Mouse (Mus musculus): ENCODE measurements around the gene Dgkh. TPM values are rescaled to one million over a fixed set of nuclear protein-coding genes. Genes with fewer than 3 reads are reported as not detected.
A peak's percentile ranks its signal among the peaks of the same experiment; 100 is the strongest.

Gene Dgkh
- total and polyA plus RNA-seq, 2 experiments from 2014 or later, result 1.2 to 4.7 TPM

DNA sequence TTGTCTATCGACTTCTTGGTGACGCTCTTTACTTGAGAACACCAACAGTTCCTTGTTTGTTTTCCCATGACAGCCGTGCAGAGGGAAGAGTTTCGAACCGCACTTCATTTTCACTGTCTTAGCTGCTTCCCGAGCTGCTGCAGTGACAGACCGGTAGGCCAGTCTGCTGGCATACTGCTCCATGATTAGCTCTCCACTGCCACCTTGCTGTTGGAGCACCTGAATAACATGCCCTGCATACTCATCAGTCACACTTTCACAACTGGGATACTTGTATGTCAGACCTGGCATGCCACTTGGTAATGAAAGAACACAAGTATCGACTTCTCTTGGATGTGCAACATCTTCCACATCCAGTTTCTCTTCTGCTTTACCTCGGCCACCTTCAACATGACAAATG is 221.9 kb downstream of the Dgkh start:
- no peaks in the 10 kb centered on the region for H3K27me3 ChIP-seq (ENCODE audit: control insufficient read depth, insufficient read depth, low read length)
- H3K4me2 ChIP-seq (ENCODE audit: low read depth, low read length), result no peak overlapping the region
- peak; percentile 72 for ATAC-seq (ENCODE audit: insufficient read depth, low read depth)
- H3K36me3 ChIP-seq (replicated peaks; ENCODE audit: control insufficient read depth, insufficient read depth, low read length), result peaks cover 72% of the 10 kb centered on the region
- DNase-seq (ENCODE audit: low spot score), result peak; percentile 34
- TF ChIP-seq CTCF (IDR thresholded peaks at IDR 0.05; ENCODE audit: low read depth) (peak; percentile 69), EP300 (IDR thresholded peaks at IDR 0.05; ENCODE audit: low read depth) (no peak)
- H3K4me1 ChIP-seq (ENCODE audit: control insufficient read depth, insufficient read depth), result peaks cover 11% of the 10 kb centered on the region
- no peak overlapping the region for H3K27ac ChIP-seq (ENCODE audit: low read depth)
- H3K4me3 ChIP-seq (ENCODE audit: low read depth, low read length), result no peak overlapping the region
- no peaks in the 10 kb centered on the region for H3K9me3 ChIP-seq (replicated peaks; ENCODE audit: control insufficient read depth, low read length)
- 67% methylated on average over 9 of the region's 9 CpGs for WGBS
- H3K9ac ChIP-seq (replicated peaks; ENCODE audit: low read depth, low read length), result no peak overlapping the region

DNA sequence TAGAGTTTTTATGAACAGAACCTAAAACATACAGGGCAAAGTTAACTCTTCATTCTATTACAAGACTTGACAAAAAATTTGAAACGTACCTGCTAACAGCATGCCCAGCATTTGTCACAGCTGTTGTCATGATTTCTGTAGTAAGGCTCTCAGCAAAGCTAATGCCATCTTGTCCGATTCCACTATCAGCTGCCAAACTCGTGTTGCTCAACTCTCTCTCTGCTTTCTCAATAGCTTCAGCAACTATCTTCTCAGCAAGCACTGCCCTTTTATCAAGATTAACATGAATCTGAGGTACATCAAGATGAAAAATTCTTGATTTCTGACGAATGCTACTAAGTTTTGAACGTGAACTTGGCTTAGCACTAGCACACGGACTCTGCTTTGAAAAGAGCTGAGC is 222.8 kb downstream of the Dgkh start:
- Histone ChIP-seq H3K9ac (replicated peaks; ENCODE audit: low read depth, low read length) (no peak overlapping the region), H3K36me3 (replicated peaks; ENCODE audit: control insufficient read depth, insufficient read depth, low read length) (peaks cover 76% of the 10 kb centered on the region), H3K27ac (ENCODE audit: low read depth) (no peak overlapping the region), H3K9me3 (replicated peaks; ENCODE audit: control insufficient read depth, low read length) (no peaks in the 10 kb centered on the region), H3K27me3 (ENCODE audit: control insufficient read depth, insufficient read depth, low read length) (no peaks in the 10 kb centered on the region), H3K4me1 (ENCODE audit: control insufficient read depth, insufficient read depth) (peaks cover 11% of the 10 kb centered on the region), H3K4me2 (ENCODE audit: low read depth, low read length) (no peak overlapping the region), H3K4me3 (ENCODE audit: low read depth, low read length) (no peak overlapping the region)
- TF ChIP-seq CTCF (IDR thresholded peaks at IDR 0.05; ENCODE audit: low read depth), result no peak
- TF ChIP-seq EP300 (IDR thresholded peaks at IDR 0.05; ENCODE audit: low read depth), result no peak
- no peak for ATAC-seq (ENCODE audit: insufficient read depth, low read depth)
- 83% methylated on average over 6 of the region's 6 CpGs for WGBS
- no peak for DNase-seq (ENCODE audit: low spot score)

Other genes with a start within 250 kb of the Dgkh start
- 23.8 and 24.1 TPM in 2 replicates for gene Akap11, start 196.0 kb downstream of the Dgkh start, total RNA-seq (2014; rRNA removed; ENCODE audit: low replicate concordance)
- gene Akap11, start 196.0 kb downstream of the Dgkh start, polyA plus RNA-seq (2015; fragmentation: Nextera tagmentation; extraction: Ambion mirVana), result 8.9 and 9.2 TPM in 2 replicates
- 50.3 and 78.8 TPM in 2 replicates for gene Vwa8, start 116.3 kb upstream of the Dgkh start, total RNA-seq (2014; rRNA removed; ENCODE audit: low replicate concordance)
- gene Vwa8, start 116.3 kb upstream of the Dgkh start, polyA plus RNA-seq (2015; fragmentation: Nextera tagmentation; extraction: Ambion mirVana), result 34.7 and 36.2 TPM in 2 replicates

Measured in heart, postnatal 0 days (tissue).